Mouse (Mus musculus) ovary, postnatal 10 days (tissue): ENCODE measurements around the gene Gm7168.
"Not testable (repeated sequence)": the region's sequence is repeated elsewhere in the genome, so short reads cannot be mapped to it uniquely, and the experiment has no call there.

Experiments used
- DNase-seq: peaks from one replicate; pipeline ENCODE4 v3.0.0; 2022; ENCODE audit warnings: low spot score

The Gm7168 gene

GRCm38 (mm10) chr17:13993425-13993824 lies 45.3 kb downstream of the Gm7168 start:
- not testable (repeated sequence) for DNase-seq
